2 mouse cellular contexts compared by ENCODE assay signal in genomic region chr16:8562827-8563226, GRCm38 (mm10). TPM values are rescaled to one million over a fixed set of nuclear protein-coding genes. Genes with fewer than 3 reads are reported as not detected.
"Had no signal": no experiment of that assay in that cellular context is flagged by ENCODE, and none has a peak within 500 bp of the region (broad histone marks: within the 10 kb centered on the region; RNA-seq: fewer than 3 reads in every experiment).

No protein-coding gene starts in this region.

RNA-seq across cellular contexts. Expression of gene Abat, which starts 49.6 kb away (rescaled TPM):
- total RNA-seq: monocyte, adult 5-6 weeks had no signal
- polyA plus RNA-seq: macrophage had no signal
